Mouse (Mus musculus) heart, postnatal 0 days (tissue): ENCODE measurements around the gene Tmem115.

Experiments
- CTCF ChIP-seq: IDR thresholded peaks from 2 replicates; pipeline ENCODE4 v1.5.1; 2016; ENCODE audit warnings: antibody characterized with exemption, control low read depth, low read depth
- EP300 ChIP-seq: IDR thresholded peaks from 2 replicates; pipeline ENCODE4 v1.6.1; 2016; ENCODE audit warnings: antibody characterized with exemption, low read depth

- no peak for TF ChIP-seq CTCF
- peak; percentile 43; the same call in 1 of the 2 replicates for TF ChIP-seq EP300
These were observed 53.5 kb downstream of the Tmem115 start, which contains the start of gene Ifrd2 for GRCm38 (mm10) chr9:107586974-107587832.
